Mouse (Mus musculus) limb, embryonic 14.5 days (tissue): Measurements from ENCODE around the gene Scaf4. TPM values are rescaled to one million over a fixed set of nuclear protein-coding genes. Genes with fewer than 3 reads are reported as not detected.

Experiments
- ATAC-seq: fragments of 200-750 bp; cut with Nextera tagmentation; 2 replicates; pipeline ENCODE4 v1.8.0; 2017; ENCODE audit warnings: low read depth, moderate number of reproducible peaks, moderate TSS enrichment; ENCODE audit not compliant: low FRiP score
- DNase-seq: peaks from one replicate; pipeline ENCODE4 v3.0.0-alpha.2; 2015; ENCODE audit warnings: low spot score
- H3K27ac ChIP-seq: fragments of 300-500 bp; sonication (generic); replicated peaks from 2 replicates; pipeline ENCODE4 v1.5.1; 2014; ENCODE audit warnings: low read depth, mild to moderate bottlenecking, low read length, moderate library complexity, mixed read lengths
- H3K27me3 ChIP-seq: fragments of 300-500 bp; sonication (generic); 2 replicates; pipeline ENCODE4 v1.6.1; 2014; ENCODE audit warnings: low read length, mixed read lengths; ENCODE audit not compliant: control insufficient read depth, insufficient read depth
- H3K36me3 ChIP-seq: fragments of 300-500 bp; sonication (generic); 2 replicates; pipeline ENCODE4 v1.6.1; 2014; ENCODE audit warnings: mild to moderate bottlenecking, low read length, moderate library complexity, mixed read lengths; ENCODE audit not compliant: control insufficient read depth, insufficient read depth
- H3K4me1 ChIP-seq: fragments of 300-500 bp; sonication (generic); 2 replicates; pipeline ENCODE4 v1.6.1; 2014; ENCODE audit warnings: antibody characterized with exemption, low read length, mixed read lengths; ENCODE audit not compliant: control insufficient read depth, insufficient read depth
- H3K4me2 ChIP-seq: fragments of 300-500 bp; sonication (generic); replicated peaks from 2 replicates; pipeline ENCODE4 v1.6.1; 2014; ENCODE audit warnings: low read depth, mild to moderate bottlenecking, low read length, moderate library complexity; ENCODE audit not compliant: severe bottlenecking
- H3K4me3 ChIP-seq: fragments of 300-500 bp; sonication (generic); replicated peaks from 2 replicates; pipeline ENCODE4 v1.5.1; 2014; ENCODE audit warnings: low read length
- H3K9ac ChIP-seq: fragments of 300-500 bp; sonication (generic); 2 replicates; pipeline ENCODE4 v1.6.1; 2014; ENCODE audit warnings: mild to moderate bottlenecking, low read depth, low read length, moderate library complexity; ENCODE audit not compliant: severe bottlenecking
- H3K9me3 ChIP-seq: fragments of 300-500 bp; sonication (generic); 2 replicates; pipeline ENCODE4 v1.6.1; 2016; ENCODE audit warnings: low read length; ENCODE audit not compliant: control insufficient read depth
- POLR2A ChIP-seq: fragments of 200-500 bp; IDR thresholded peaks from 2 replicates; pipeline ENCODE4 v1.8.0; 2012; ENCODE audit warnings: inconsistent platforms, mild to moderate bottlenecking, moderate library complexity, borderline replicate concordance; ENCODE audit not compliant: insufficient read depth, insufficient read length; ENCODE audit errors: extremely low read depth
- WGBS: fragments of 180-500 bp; shearing (Covaris S2); extraction: QIAGEN DNeasy Blood & Tissue Kit; methylation state at CpG from one replicate; pipeline ENCODE4 v1.1.7; 2014; 5-methylcytosine and 5-hydroxymethylcytosine counted together
- polyA plus RNA-seq, 2 experiments: library from polyadenylated mRNA; depleted of rRNA in 1 of 2; stranded (reverse) in 1 of 2; unstranded in 1 of 2; fragments of >200 nt; fragmentation: Nextera tagmentation in 1 of 2; extraction: Ambion mirVana in 1 of 2; gene quantifications; 2 replicates each; pipeline versions ENCODE4 v1.2.1 to v1.2.3; 2012 to 2014

The Scaf4 gene
- polyA plus RNA-seq, 2 experiments = 24.8 to 64.3 TPM

- Histone ChIP-seq H3K4me3 (no peak overlapping the region), H3K27me3 (no peaks in the 10 kb centered on the region), H3K36me3 (no peaks in the 10 kb centered on the region), H3K9me3 (no peaks in the 10 kb centered on the region), H3K4me1 (peaks cover 18% of the 10 kb centered on the region), H3K4me2 (no peak overlapping the region), H3K27ac (no peak overlapping the region), H3K9ac (no peak overlapping the region)
- 73% methylated on average over 2 of the region's 2 CpGs for WGBS
- DNase-seq (no peak), ATAC-seq (no peak)
- TF ChIP-seq POLR2A = no peak
Observed at GRCm38 (mm10) chr16:90280515-90280914, 3.8 kb downstream of the Scaf4 start.

GRCm38 (mm10) chr16:90279058-90279457 is 5.2 kb downstream of the Scaf4 start:
- no peak for ATAC-seq
- Histone ChIP-seq H3K27ac (no peak overlapping the region), H3K27me3 (no peaks in the 10 kb centered on the region), H3K9me3 (no peaks in the 10 kb centered on the region), H3K4me1 (peaks cover 12% of the 10 kb centered on the region), H3K36me3 (no peaks in the 10 kb centered on the region), H3K4me2 (no peak overlapping the region), H3K9ac (no peak overlapping the region), H3K4me3 (no peak overlapping the region)
- no peak for TF ChIP-seq POLR2A
- DNase-seq = no peak
- 74% methylated on average over 6 of the region's 6 CpGs for WGBS

DNA sequence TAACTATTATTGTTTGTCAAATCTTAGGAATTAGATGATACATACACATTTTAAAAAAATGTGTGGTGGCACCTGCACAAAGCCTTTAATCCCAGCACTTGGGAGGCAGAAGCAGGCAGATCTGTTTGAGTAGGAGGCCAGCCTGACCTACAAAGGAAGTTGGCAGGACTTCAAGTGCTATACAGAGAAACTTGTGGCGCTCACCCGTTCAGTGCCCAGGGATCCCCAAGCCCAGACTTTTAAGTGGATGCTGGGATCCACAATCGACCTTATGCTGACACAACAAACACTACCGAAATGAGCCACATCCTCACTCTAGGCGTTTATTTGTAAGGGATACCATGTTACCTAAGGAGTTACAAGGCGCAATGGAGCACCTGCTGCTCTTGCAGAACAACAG is 8.8 kb downstream of the Scaf4 start:
- DNase-seq (no peak), ATAC-seq (no peak)
- H3K4me2 ChIP-seq = no peak overlapping the region
- TF ChIP-seq POLR2A = no peak
- no peaks in the 10 kb centered on the region for H3K9me3 ChIP-seq
- WGBS = 89% methylated on average over 6 of the region's 6 CpGs
- no peak overlapping the region for H3K27ac ChIP-seq
- H3K4me1 ChIP-seq = no peaks in the 10 kb centered on the region; the same call in 1 of the 2 replicates
- H3K27me3 ChIP-seq = no peaks in the 10 kb centered on the region
- no peak overlapping the region for H3K9ac ChIP-seq
- H3K4me3 ChIP-seq = no peak overlapping the region
- no peaks in the 10 kb centered on the region for H3K36me3 ChIP-seq

- TF ChIP-seq POLR2A = no peak
- H3K27ac ChIP-seq = no peak overlapping the region
- no peak overlapping the region for H3K4me2 ChIP-seq
- ATAC-seq (no peak), DNase-seq (peak; percentile 33)
- H3K27me3 ChIP-seq = no peaks in the 10 kb centered on the region
- H3K4me3 ChIP-seq = no peak overlapping the region
- peaks cover 12% of the 10 kb centered on the region; the same call in 1 of the 2 replicates for H3K36me3 ChIP-seq
- 0 out of 2 replicates have a peak, but pooled peaks cover 3% of the 10 kb centered on the region for H3K4me1 ChIP-seq
- H3K9me3 ChIP-seq = no peaks in the 10 kb centered on the region
- 0% methylated on average over 1 of the region's 1 CpGs for WGBS
- H3K9ac ChIP-seq = no peak overlapping the region
Observed at GRCm38 (mm10) chr16:90266581-90266980, 17.7 kb downstream of the Scaf4 start.

DNA sequence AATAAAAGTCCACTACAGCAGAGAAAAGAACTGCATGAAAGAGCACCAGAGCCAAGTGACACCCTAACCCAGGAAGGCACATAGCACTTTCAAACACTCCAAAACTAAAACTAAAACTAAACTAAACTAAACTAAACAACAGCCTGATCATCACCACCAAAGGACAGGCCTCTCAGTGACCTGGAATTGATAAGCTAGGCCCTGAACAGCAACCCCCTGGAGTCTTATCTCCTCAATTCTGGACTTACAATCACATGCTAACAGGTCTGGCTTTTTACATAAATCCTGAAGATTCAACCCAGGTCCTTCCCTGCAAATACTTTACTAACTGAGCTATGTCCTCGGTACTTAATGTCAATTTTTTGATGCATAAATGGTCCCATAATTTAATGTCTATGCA is 19.2 kb downstream of the Scaf4 start:
- no peak for TF ChIP-seq POLR2A
- Histone ChIP-seq H3K27ac (no peak overlapping the region), H3K4me3 (no peak overlapping the region), H3K9me3 (no peaks in the 10 kb centered on the region), H3K4me2 (no peak overlapping the region), H3K36me3 (peaks cover 20% of the 10 kb centered on the region; the same call in 1 of the 2 replicates), H3K27me3 (no peaks in the 10 kb centered on the region), H3K9ac (no peak overlapping the region), H3K4me1 (0 out of 2 replicates have a peak, but pooled peaks cover 3% of the 10 kb centered on the region)
- no peak for DNase-seq
- 80% methylated on average over 1 of the region's 1 CpGs for WGBS
- ATAC-seq = no peak

- Histone ChIP-seq H3K36me3 (peaks cover 30% of the 10 kb centered on the region), H3K27ac (no peak overlapping the region), H3K9ac (no peak overlapping the region), H3K4me2 (no peak overlapping the region), H3K4me1 (0 out of 2 replicates have a peak, but pooled peaks cover 3% of the 10 kb centered on the region), H3K27me3 (no peaks in the 10 kb centered on the region), H3K9me3 (no peaks in the 10 kb centered on the region), H3K4me3 (no peak overlapping the region)
- ATAC-seq (no peak), DNase-seq (no peak)
- 93% methylated on average over 5 of the region's 5 CpGs for WGBS
- TF ChIP-seq POLR2A = no peak
Observed at GRCm38 (mm10) chr16:90264021-90264420, 20.3 kb downstream of the Scaf4 start.
